Mouse (Mus musculus): ENCODE data around the gene Ghrhr. TPM values are rescaled to one million over a fixed set of nuclear protein-coding genes. Genes with fewer than 3 reads are reported as not detected.

The Ghrhr gene
- polyA plus RNA-seq, 1 experiment from 2014 or later = not detected

DNA sequence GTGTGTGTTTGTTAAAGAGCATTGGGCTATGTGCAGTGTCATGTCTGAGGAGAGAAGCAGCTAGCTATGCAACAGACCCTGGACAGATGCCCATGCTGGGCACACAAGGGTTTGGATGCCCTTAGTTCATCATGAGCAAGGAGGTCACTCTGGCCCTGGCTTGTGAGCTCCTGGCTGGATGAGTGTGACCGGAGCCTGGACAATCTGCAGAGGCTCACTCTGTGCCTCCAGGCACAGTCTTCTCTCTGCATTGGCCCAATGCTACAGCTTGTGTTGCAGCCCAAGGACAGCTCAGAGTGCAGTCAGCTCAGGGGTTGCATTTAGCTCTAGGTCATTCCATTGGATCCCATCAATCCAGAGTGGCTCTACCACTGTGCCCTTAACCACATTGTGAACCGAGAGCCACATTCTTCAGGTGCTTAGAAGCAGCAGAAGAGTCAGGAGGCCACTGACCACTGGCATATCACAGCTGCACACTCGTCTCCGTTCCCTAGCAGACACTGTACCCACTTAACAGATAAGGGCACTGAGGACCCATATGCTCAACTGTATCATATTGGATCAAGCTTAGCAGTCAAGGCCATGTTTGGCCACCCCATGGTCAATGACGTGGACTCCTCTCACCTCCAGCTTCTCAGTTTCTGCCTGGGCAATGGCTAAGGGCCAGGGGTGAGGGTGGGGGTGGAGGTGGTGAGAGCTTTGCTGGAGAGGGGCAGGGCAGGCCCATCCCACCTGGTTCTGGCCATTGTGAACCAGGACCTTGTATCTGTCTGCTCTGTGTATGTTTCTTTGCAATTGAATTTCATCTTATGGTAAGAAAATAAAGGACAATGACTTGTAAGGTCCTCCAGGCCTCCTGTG lies 28.2 kb upstream of the Ghrhr start:
- DNase-seq (ENCODE audit: low spot score, missing footprints) = no peak

DNA sequence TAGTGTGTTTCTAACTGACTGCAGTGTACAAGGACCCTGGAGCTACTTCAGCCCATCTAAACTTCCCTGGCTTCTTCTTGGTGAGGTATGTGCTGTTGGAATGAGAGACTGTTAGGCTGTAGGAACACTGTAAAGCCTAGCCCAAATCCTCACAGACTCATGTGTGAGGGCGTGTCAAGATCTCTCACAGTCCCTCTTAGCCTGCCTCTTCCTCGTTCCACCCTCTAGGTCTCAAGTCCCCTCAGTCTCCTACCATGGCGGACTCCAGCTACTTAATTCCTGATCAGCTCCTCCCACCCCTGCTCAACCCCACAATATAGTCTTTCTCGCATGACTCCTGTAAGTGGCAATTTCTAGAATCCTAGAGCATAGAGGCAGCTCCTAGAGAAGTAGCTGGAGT lies 26.9 kb upstream of the Ghrhr start:
- 77% methylated on average over 4 of the region's 4 CpGs for WGBS
- DNase-seq (ENCODE audit: low spot score, missing footprints) = no peak

More for the DNA sequence above, 28.2 kb upstream of the Ghrhr start:
- Histone ChIP-seq H3K4me2 (no peak overlapping the region), H3K9ac (ENCODE audit: low read length) (no peak overlapping the region), H3K4me1 (ENCODE audit: control insufficient read depth, insufficient read depth, low read length) (no peaks in the 10 kb centered on the region), H3K27ac (ENCODE audit: low read depth, low read length) (no peak overlapping the region), H3K4me3 (ENCODE audit: low read depth, low read length) (no peak overlapping the region), H3K27me3 (ENCODE audit: control insufficient read depth, insufficient read depth, low read length) (no peaks in the 10 kb centered on the region), H3K9me3 (ENCODE audit: control insufficient read depth, low read length) (no peaks in the 10 kb centered on the region), H3K36me3 (ENCODE audit: control insufficient read depth, insufficient read depth, low read length) (no peaks in the 10 kb centered on the region)
- no peak for ATAC-seq (ENCODE audit: low FRiP score)
- WGBS = 81% methylated on average over 5 of the region's 5 CpGs

DNA sequence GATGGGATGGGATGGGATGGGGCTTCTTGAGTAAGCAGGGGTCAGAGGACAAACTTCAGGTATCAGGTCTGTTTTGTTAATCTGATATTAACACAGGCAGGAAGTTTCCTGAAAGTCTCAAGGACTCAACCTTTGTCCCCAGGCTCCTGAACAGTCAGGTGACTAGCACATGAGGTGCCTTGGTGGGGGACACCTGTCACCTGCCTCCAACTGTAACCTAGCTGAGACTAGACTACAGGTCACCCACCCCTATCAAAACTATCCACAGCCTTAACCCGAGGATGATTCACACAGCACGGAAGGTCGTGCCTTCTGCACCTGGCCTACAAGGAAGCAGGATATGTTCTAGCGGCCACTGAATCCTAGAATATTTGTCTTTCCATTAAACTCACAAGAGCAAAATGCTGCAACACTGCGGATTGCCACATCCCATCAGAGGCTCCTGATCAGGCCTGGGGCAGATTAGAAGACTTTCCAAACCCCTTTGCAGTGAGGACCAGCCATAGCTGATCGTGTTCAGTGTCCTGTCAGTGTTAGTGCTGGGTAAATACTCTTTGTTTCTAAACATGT lies 25.6 kb upstream of the Ghrhr start:
- Histone ChIP-seq H3K4me2 (no peak overlapping the region), H3K4me1 (ENCODE audit: control insufficient read depth, insufficient read depth, low read length) (no peaks in the 10 kb centered on the region), H3K9ac (ENCODE audit: low read length) (no peak overlapping the region), H3K9me3 (ENCODE audit: control insufficient read depth, low read length) (no peaks in the 10 kb centered on the region), H3K27me3 (ENCODE audit: control insufficient read depth, insufficient read depth, low read length) (no peaks in the 10 kb centered on the region), H3K36me3 (ENCODE audit: control insufficient read depth, insufficient read depth, low read length) (no peaks in the 10 kb centered on the region), H3K4me3 (ENCODE audit: low read depth, low read length) (no peak overlapping the region), H3K27ac (ENCODE audit: low read depth, low read length) (no peak overlapping the region)
- 92% methylated on average over 6 of the region's 6 CpGs for WGBS
- DNase-seq (ENCODE audit: low spot score, missing footprints) = no peak
- no peak for ATAC-seq (ENCODE audit: low FRiP score)

More for the DNA sequence above, 26.9 kb upstream of the Ghrhr start:
- no peak overlapping the region for H3K27ac ChIP-seq (ENCODE audit: low read depth, low read length)
- no peak overlapping the region for H3K4me3 ChIP-seq (ENCODE audit: low read depth, low read length)
- H3K27me3 ChIP-seq (ENCODE audit: control insufficient read depth, insufficient read depth, low read length) = no peaks in the 10 kb centered on the region
- no peak overlapping the region for H3K4me2 ChIP-seq
- H3K4me1 ChIP-seq (ENCODE audit: control insufficient read depth, insufficient read depth, low read length) = no peaks in the 10 kb centered on the region
- no peaks in the 10 kb centered on the region for H3K36me3 ChIP-seq (ENCODE audit: control insufficient read depth, insufficient read depth, low read length)
- ATAC-seq (ENCODE audit: low FRiP score) = no peak
- H3K9ac ChIP-seq (ENCODE audit: low read length) = no peak overlapping the region
- H3K9me3 ChIP-seq (ENCODE audit: control insufficient read depth, low read length) = no peaks in the 10 kb centered on the region

DNA sequence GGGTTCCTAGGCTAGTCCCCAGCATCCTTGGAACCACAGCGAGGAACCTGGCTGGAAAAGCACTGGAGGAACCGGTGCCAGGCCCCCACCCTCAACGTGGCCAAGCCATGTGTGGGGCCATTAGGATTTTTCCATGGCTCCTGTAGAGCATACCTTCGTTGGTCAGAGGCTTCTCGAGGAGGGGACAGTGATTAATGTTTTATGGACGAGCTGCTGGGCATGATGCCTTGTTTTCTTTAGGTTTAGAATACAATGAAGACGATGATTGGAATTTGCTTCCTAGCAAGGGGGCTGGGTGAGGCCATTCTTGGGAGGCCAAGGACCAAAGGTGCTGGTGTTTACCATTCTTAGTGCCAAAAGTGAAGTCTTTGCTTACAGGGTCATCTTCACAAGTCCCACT lies 24.4 kb upstream of the Ghrhr start:
- no peak overlapping the region for H3K4me2 ChIP-seq
- no peaks in the 10 kb centered on the region for H3K36me3 ChIP-seq (ENCODE audit: control insufficient read depth, insufficient read depth, low read length)
- H3K27me3 ChIP-seq (ENCODE audit: control insufficient read depth, insufficient read depth, low read length) = no peaks in the 10 kb centered on the region
- H3K27ac ChIP-seq (ENCODE audit: low read depth, low read length) = no peak overlapping the region
- no peak overlapping the region for H3K4me3 ChIP-seq (ENCODE audit: low read depth, low read length)
- DNase-seq (ENCODE audit: low spot score, missing footprints) (no peak), ATAC-seq (ENCODE audit: low FRiP score) (no peak)
- no peaks in the 10 kb centered on the region for H3K9me3 ChIP-seq (ENCODE audit: control insufficient read depth, low read length)
- H3K9ac ChIP-seq (ENCODE audit: low read length) = no peak overlapping the region
- 83% methylated on average over 7 of the region's 7 CpGs for WGBS
- H3K4me1 ChIP-seq (ENCODE audit: control insufficient read depth, insufficient read depth, low read length) = no peaks in the 10 kb centered on the region

DNA sequence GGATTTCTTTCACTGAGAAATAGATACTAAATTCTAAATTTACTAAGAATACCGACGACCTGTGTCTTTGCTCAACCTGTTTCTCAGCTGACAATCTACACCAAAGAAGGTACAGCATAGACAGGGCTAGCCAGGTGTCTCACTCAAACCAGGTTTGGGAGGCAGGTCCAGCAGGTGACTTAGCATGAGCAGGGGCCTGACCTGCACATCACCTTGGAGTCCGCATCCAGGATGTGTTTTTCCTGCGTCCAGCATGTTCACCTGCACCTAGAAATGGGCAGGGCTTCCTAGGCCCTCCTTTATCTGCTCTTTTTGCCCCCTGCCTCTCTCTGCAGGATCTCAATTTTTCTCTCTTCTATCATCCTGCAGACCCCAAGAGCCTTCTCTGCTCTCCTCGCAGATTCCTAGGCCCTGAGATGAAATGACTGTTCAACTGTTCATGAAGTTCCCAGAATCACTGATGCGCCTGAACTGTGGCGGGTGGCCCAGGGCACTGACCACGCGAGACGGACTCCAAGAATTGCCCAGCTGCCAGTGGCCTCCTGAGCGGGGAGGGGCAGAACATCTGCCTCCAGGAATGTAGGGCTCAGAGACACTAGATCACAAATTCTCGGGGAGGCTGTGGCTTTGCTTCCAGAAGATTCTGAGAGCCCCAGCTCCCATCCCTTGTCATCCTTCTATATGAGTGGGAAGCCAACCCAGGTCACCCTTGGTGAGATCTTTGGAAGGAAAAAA lies 22.2 kb upstream of the Ghrhr start:
- DNase-seq (ENCODE audit: low spot score, missing footprints) = no peak
- no peaks in the 10 kb centered on the region for H3K36me3 ChIP-seq (ENCODE audit: control insufficient read depth, insufficient read depth, low read length)
- no peak overlapping the region for H3K9ac ChIP-seq (ENCODE audit: low read length)
- no peak for ATAC-seq (ENCODE audit: low FRiP score)
- no peak overlapping the region for H3K4me3 ChIP-seq (ENCODE audit: low read depth, low read length)
- no peaks in the 10 kb centered on the region for H3K27me3 ChIP-seq (ENCODE audit: control insufficient read depth, insufficient read depth, low read length)
- WGBS = 80% methylated on average over 12 of the region's 12 CpGs
- H3K4me1 ChIP-seq (ENCODE audit: control insufficient read depth, insufficient read depth, low read length) = no peaks in the 10 kb centered on the region
- no peak overlapping the region for H3K27ac ChIP-seq (ENCODE audit: low read depth, low read length)
- no peaks in the 10 kb centered on the region for H3K9me3 ChIP-seq (ENCODE audit: control insufficient read depth, low read length)
- no peak overlapping the region for H3K4me2 ChIP-seq

DNA sequence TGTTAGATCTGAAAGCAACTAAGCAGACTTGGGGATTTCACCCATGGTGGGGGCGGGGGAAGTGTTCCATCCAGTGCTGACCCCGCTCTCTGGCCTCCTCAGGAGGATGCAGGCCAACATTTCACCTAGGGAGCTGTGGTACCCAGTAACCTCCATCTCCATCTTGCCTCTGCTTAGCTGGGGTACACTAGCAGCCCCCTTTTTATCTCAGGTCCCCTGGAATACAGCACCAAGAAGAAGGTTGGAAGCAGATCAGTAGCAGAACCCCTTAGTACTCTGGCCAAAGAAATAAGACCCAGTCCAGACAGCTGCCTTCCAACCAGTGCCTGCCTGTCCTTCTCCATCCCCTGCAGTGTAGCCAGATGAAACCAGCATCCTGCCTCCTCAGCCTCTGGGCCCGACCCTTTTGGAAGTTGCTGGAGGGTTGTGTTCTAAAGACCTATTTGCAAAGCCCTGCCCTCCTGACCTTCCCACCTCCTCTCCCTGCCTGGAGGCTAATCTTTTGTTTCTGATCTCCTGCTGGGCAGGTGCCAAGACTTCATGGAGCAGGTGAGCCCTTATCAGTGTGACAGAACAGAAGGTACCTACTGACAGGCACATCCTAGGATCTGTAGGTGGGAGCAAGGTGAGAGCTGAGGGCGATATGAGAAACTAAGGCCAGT lies 21.5 kb upstream of the Ghrhr start:
- Histone ChIP-seq H3K4me2 (no peak overlapping the region), H3K36me3 (ENCODE audit: control insufficient read depth, insufficient read depth, low read length) (no peaks in the 10 kb centered on the region), H3K4me3 (ENCODE audit: low read depth, low read length) (no peak overlapping the region), H3K27ac (ENCODE audit: low read depth, low read length) (no peak overlapping the region), H3K4me1 (ENCODE audit: control insufficient read depth, insufficient read depth, low read length) (no peaks in the 10 kb centered on the region), H3K9me3 (ENCODE audit: control insufficient read depth, low read length) (no peaks in the 10 kb centered on the region), H3K9ac (ENCODE audit: low read length) (no peak overlapping the region), H3K27me3 (ENCODE audit: control insufficient read depth, insufficient read depth, low read length) (no peaks in the 10 kb centered on the region)
- no peak for DNase-seq (ENCODE audit: low spot score, missing footprints)
- ATAC-seq (ENCODE audit: low FRiP score) = no peak
- WGBS = 64% methylated on average over 4 of the region's 4 CpGs

DNA sequence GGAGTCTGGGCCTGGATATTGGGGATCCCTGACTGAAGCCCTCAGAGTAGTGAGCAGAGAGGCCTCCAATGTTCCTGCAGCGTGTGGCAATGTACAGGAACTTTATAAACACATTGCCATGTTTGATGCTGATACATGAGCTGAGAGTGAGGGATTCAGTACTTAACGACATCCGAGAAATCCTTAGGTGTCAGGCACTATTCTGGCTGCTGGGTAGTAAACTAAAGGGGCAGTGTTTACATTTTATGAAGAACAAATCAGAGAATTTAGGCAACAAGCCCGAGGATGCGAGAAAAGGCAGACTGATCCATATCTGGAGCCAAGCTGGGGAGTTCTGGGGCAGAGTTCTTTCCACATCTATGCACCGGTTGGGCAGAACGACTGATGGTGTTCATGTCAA lies 20.5 kb upstream of the Ghrhr start:
- Histone ChIP-seq H3K4me1 (ENCODE audit: control insufficient read depth, insufficient read depth, low read length) (no peaks in the 10 kb centered on the region), H3K4me3 (ENCODE audit: low read depth, low read length) (no peak overlapping the region), H3K4me2 (no peak overlapping the region), H3K9me3 (ENCODE audit: control insufficient read depth, low read length) (no peaks in the 10 kb centered on the region), H3K27me3 (ENCODE audit: control insufficient read depth, insufficient read depth, low read length) (no peaks in the 10 kb centered on the region), H3K9ac (ENCODE audit: low read length) (no peak overlapping the region), H3K27ac (ENCODE audit: low read depth, low read length) (no peak overlapping the region), H3K36me3 (ENCODE audit: control insufficient read depth, insufficient read depth, low read length) (no peaks in the 10 kb centered on the region)
- 90% methylated on average over 7 of the region's 7 CpGs for WGBS
- ATAC-seq (ENCODE audit: low FRiP score) (no peak), DNase-seq (ENCODE audit: low spot score, missing footprints) (no peak)

DNA sequence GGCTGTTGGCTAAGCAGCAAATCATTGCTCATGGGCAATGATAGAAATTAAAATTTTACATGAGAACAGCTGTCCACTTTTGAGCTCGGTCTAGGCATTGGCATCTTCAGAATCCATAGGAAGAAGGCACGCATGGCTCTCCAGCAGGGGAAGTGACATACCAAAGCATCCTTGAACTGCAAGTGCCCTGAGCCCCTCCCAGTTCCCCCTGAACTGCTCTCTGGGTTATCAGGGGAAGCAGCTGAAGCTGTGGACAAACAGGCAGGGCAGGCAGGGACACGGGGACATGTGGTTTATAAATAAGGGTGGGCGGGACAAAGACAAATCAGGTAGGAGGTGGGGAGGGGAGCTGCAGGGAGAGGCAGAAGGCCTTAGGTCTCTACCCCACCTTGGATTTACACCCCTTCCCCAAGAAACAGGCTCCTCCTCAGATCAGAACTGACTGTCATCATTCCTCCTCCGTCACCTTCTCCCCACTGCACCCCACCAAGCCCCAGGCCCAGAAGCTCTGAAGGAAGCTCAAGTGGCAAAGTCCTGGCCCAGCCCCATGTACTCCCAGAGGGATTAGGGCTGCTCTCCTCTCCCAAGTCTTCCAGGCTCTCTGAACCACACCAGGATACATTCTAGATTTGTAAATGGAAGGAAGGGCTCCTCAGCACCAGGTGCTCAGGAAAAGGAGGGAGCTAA lies 19.9 kb upstream of the Ghrhr start:
- ATAC-seq (ENCODE audit: low FRiP score) (no peak), DNase-seq (ENCODE audit: low spot score, missing footprints) (no peak)
- Histone ChIP-seq H3K4me2 (no peak overlapping the region), H3K4me1 (ENCODE audit: control insufficient read depth, insufficient read depth, low read length) (no peaks in the 10 kb centered on the region), H3K27ac (ENCODE audit: low read depth, low read length) (no peak overlapping the region), H3K36me3 (ENCODE audit: control insufficient read depth, insufficient read depth, low read length) (no peaks in the 10 kb centered on the region), H3K4me3 (ENCODE audit: low read depth, low read length) (no peak overlapping the region), H3K9me3 (ENCODE audit: control insufficient read depth, low read length) (no peaks in the 10 kb centered on the region), H3K9ac (ENCODE audit: low read length) (no peak overlapping the region), H3K27me3 (ENCODE audit: control insufficient read depth, insufficient read depth, low read length) (no peaks in the 10 kb centered on the region)
- 65% methylated on average over 5 of the region's 5 CpGs for WGBS
